Mouse (Mus musculus): ENCODE results near the gene Cdr1.

Gene Cdr1

DNA sequence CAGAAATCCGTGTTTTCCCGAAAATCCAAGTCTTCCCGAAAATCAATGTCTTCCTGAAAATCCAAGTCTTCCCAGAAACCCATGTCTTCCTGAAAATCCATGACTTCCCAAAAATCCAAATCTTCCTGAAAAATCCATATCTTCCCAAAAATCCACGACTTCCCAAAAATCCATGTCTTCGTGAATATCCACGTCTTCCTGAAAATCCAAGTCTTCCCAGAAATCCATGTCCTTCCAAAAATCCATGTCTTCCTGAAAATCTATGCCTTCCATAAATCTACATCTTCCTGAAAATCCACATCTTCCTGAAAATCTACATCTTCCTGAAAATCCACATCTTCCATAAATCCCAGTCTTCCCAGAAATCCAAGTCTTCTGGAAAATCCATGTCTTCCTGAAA, at the start of gene Cdr1:
Gene Cdr1, minus strand, starts transcription at position 101 of the 400 bp plus-strand sequence.
- Histone ChIP-seq H3K27me3 (ENCODE audit: control insufficient read depth, insufficient read depth, low read length, poor library complexity, severe bottlenecking) (no peaks in the 10 kb centered on the region), H3K36me3 (ENCODE audit: control insufficient read depth, insufficient read depth, low read length, poor library complexity, severe bottlenecking) (no peaks in the 10 kb centered on the region)
- no peak for DNase-seq (ENCODE audit: low read depth, low spot score)

GRCm38 (mm10) chrX:61185869-61186268, 511 bp upstream of the Cdr1 start:
- Histone ChIP-seq H3K27me3 (ENCODE audit: control insufficient read depth, insufficient read depth, low read length, poor library complexity, severe bottlenecking) (no peaks in the 10 kb centered on the region), H3K36me3 (ENCODE audit: control insufficient read depth, insufficient read depth, low read length, poor library complexity, severe bottlenecking) (no peaks in the 10 kb centered on the region)
- peak; percentile 1 for DNase-seq (ENCODE audit: low read depth, low spot score)

DNA sequence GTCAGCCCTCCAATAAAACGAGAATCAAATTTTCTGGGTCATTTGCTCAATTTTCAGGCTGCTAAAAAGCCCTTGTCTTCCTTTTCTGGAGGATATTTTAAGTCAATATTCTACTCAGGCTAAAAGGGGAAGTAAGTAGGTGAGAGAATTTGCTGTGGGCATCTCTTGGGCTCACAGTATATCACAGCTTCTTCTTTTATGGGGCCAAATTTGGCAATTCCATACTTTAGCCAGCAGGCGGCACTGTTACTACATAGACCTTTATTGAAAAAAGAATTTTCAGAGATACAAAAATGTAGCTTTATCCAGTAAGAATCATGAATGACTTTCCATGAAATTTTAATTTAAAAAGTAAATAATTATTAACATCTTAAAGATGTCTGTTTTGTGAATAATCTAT, 18.8 kb downstream of the Cdr1 start:
- no peaks in the 10 kb centered on the region for H3K36me3 ChIP-seq (ENCODE audit: control insufficient read depth, insufficient read depth, low read length, poor library complexity, severe bottlenecking)
- no peaks in the 10 kb centered on the region for H3K27me3 ChIP-seq (ENCODE audit: control insufficient read depth, insufficient read depth, low read length, poor library complexity, severe bottlenecking)
- no peak for DNase-seq (ENCODE audit: low read depth, low spot score)

- H3K27me3 ChIP-seq (ENCODE audit: control insufficient read depth, insufficient read depth, low read length, poor library complexity, severe bottlenecking): no peaks in the 10 kb centered on the region
- H3K36me3 ChIP-seq (ENCODE audit: control insufficient read depth, insufficient read depth, low read length, poor library complexity, severe bottlenecking): no peaks in the 10 kb centered on the region
- DNase-seq (ENCODE audit: low read depth, low spot score): no peak
Observed at GRCm38 (mm10) chrX:61161249-61161648, 24.1 kb downstream of the Cdr1 start.

DNA sequence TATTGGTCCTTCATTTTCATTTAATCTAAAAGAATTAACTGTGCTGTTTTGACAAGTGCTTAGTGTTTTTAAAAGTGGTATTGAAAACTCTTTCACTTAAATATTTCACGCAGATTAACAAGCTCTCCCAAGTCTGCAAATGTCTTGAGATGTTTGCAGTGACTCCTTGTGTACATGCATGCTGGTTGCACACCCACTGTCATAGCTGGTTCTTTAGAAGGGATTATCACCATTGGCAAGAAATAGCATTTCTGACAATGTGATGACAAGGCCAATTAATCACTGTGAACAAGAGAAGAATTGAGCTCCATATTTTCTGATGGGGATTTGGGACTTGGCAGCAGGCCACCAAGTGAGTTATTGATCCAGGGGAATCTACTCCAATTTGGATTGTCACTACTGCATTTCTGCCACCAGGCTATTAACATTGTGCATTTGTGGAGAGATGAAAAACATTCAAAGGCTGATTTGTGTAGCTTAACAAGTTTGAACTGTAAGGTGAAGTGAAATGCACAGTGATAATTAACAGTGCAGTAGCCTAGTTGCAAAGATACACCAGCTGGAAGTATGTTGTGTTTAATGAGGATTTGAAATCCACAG, 30.6 kb downstream of the Cdr1 start:
- no peak for DNase-seq (ENCODE audit: low read depth, low spot score)
- Histone ChIP-seq H3K27me3 (ENCODE audit: control insufficient read depth, insufficient read depth, low read length, poor library complexity, severe bottlenecking) (no peaks in the 10 kb centered on the region), H3K36me3 (ENCODE audit: control insufficient read depth, insufficient read depth, low read length, poor library complexity, severe bottlenecking) (no peaks in the 10 kb centered on the region)

DNA sequence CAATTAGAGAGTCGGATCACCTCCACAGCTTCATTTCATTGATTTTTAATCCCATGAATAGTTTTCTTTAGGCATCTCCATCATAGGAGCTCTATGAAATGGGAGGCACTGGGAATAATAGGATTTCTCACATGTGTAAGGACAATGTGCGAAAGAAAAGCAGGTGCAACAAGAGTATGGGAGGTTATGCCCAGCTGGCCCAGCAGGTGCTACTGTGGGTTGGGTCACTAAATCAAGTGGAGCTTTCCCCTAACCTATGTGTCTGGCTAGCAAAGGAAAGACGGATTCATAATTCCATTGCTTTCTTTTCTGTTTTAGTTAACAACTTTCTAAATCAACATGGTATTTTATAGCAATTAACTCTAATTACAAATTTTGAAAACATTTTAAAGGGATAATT, 31.1 kb downstream of the Cdr1 start:
- no peak for DNase-seq (ENCODE audit: low read depth, low spot score)
- Histone ChIP-seq H3K27me3 (ENCODE audit: control insufficient read depth, insufficient read depth, low read length, poor library complexity, severe bottlenecking) (no peaks in the 10 kb centered on the region), H3K36me3 (ENCODE audit: control insufficient read depth, insufficient read depth, low read length, poor library complexity, severe bottlenecking) (no peaks in the 10 kb centered on the region)

DNA sequence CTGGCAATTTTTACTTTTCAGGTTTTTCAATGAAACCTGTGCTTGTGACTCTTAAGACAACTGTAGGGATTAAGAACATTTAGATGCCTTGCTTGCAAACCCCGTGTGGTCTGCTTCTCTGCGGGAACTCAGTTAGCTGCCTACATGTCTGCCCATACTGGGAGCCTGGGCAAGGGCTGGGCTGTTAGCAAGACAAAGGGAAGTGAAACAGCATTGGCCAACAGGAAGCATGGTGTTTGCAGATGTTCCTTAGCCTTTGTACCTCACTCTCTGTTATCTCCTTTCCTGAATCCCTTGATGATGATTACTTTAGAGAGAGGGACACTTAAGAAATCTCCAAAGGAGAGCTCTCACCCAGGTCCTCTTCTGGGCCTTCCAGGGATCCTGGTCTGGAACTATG, 38.8 kb downstream of the Cdr1 start:
- H3K36me3 ChIP-seq (ENCODE audit: control insufficient read depth, insufficient read depth, low read length, poor library complexity, severe bottlenecking): no peaks in the 10 kb centered on the region
- DNase-seq (ENCODE audit: low read depth, low spot score): no peak

GRCm38 (mm10) chrX:61145416-61145815, 39.9 kb downstream of the Cdr1 start:
- Histone ChIP-seq H3K27me3 (ENCODE audit: control insufficient read depth, insufficient read depth, low read length, poor library complexity, severe bottlenecking) (no peaks in the 10 kb centered on the region), H3K36me3 (ENCODE audit: control insufficient read depth, insufficient read depth, low read length, poor library complexity, severe bottlenecking) (no peaks in the 10 kb centered on the region)
- no peak for DNase-seq (ENCODE audit: low read depth, low spot score)

More for the DNA sequence above, 38.8 kb downstream of the Cdr1 start:
- no peaks in the 10 kb centered on the region for H3K27me3 ChIP-seq (ENCODE audit: control insufficient read depth, insufficient read depth, low read length, poor library complexity, severe bottlenecking)

- no peaks in the 10 kb centered on the region for H3K27me3 ChIP-seq (ENCODE audit: control insufficient read depth, insufficient read depth, low read length, poor library complexity, severe bottlenecking)
- no peak for DNase-seq (ENCODE audit: low read depth, low spot score)
- H3K36me3 ChIP-seq (ENCODE audit: control insufficient read depth, insufficient read depth, low read length, poor library complexity, severe bottlenecking): no peaks in the 10 kb centered on the region
Observed at GRCm38 (mm10) chrX:61134592-61134991, 50.8 kb downstream of the Cdr1 start.

Data from splenic B cell, adult 2 months (primary cell).